Mouse (Mus musculus) frontal cortex, postnatal 25 days (tissue): ENCODE results near the gene Crx.

ENCODE experiments used
- DNase-seq, 2 experiments: peaks; one replicate each; pipeline ENCODE4 v3.0.0; 2022; ENCODE audit warnings: low spot score in 2 of 2

The Crx gene

GRCm38 (mm10) chr7:15859657-15860056 is 20.1 kb downstream of the Crx start:
- DNase-seq, result no peak

- no peak for DNase-seq
These were observed 40.2 kb downstream of the Crx start, which contains the start of gene Obox6 for GRCm38 (mm10) chr7:15839578-15839977. Gene Obox6, minus strand, starts transcription at chr7:15839678.
